Mouse (Mus musculus): ENCODE measurements around the gene Fam124b. TPM values are rescaled to one million over a fixed set of nuclear protein-coding genes. Genes with fewer than 3 reads are reported as not detected.
A peak's percentile ranks its signal among the peaks of the same experiment; 100 is the strongest.

Gene Fam124b
- polyA plus RNA-seq (2015; fragmentation: Nextera tagmentation; extraction: Ambion mirVana): 0.66 and 1.1 TPM in 2 replicates

GRCm38 (mm10) chr1:80218268-80218667 is at the start of gene Fam124b:
Gene Fam124b, minus strand, starts transcription at chr1:80218473.
- H3K9ac ChIP-seq: no peak within 1 kb of the TSS
- H3K27me3 ChIP-seq: no peaks in the 10 kb centered on the region
- no peaks in the 10 kb centered on the region for H3K9me3 ChIP-seq (replicated peaks)
- H3K36me3 ChIP-seq: no peaks in the 10 kb centered on the region
- no peak within 1 kb of the TSS for H3K4me2 ChIP-seq
- no peaks in the 10 kb centered on the region for H3K4me1 ChIP-seq
- ATAC-seq (replicated peaks; ENCODE audit: low FRiP score): peak; percentile 83; the same call in 1 of the 2 replicates
- H3K27ac ChIP-seq: peak within 1 kb of the TSS; percentile 62
- 61% methylated on average over 6 of the region's 6 CpGs for WGBS
- H3K4me3 ChIP-seq (replicated peaks): no peak within 1 kb of the TSS

- no peaks in the 10 kb centered on the region for H3K27me3 ChIP-seq
- peaks cover 5% of the 10 kb centered on the region; the same call in 1 of the 2 replicates for H3K36me3 ChIP-seq
- H3K9me3 ChIP-seq (replicated peaks): no peaks in the 10 kb centered on the region
- no peak overlapping the region for H3K9ac ChIP-seq
- ATAC-seq (replicated peaks; ENCODE audit: low FRiP score): no peak
- 89% methylated on average over 1 of the region's 1 CpGs for WGBS
- H3K4me1 ChIP-seq: no peaks in the 10 kb centered on the region
- no peak overlapping the region for H3K4me3 ChIP-seq (replicated peaks)
- no peak overlapping the region for H3K27ac ChIP-seq
- no peak overlapping the region for H3K4me2 ChIP-seq
Measured at GRCm38 (mm10) chr1:80260443-80260842, 42.2 kb upstream of the Fam124b start.

- ATAC-seq (replicated peaks; ENCODE audit: low FRiP score): peak; percentile 81
Measured at GRCm38 (mm10) chr1:80258632-80259031, 40.4 kb upstream of the Fam124b start.

GRCm38 (mm10) chr1:80253309-80253708 is 35.0 kb upstream of the Fam124b start:
- no peak for ATAC-seq (replicated peaks; ENCODE audit: low FRiP score)
- no peak overlapping the region for H3K9ac ChIP-seq
- H3K4me3 ChIP-seq (replicated peaks): no peak overlapping the region
- H3K4me2 ChIP-seq: no peak overlapping the region
- H3K27me3 ChIP-seq: no peaks in the 10 kb centered on the region
- H3K9me3 ChIP-seq (replicated peaks): no peaks in the 10 kb centered on the region
- H3K4me1 ChIP-seq: no peaks in the 10 kb centered on the region
- no peaks in the 10 kb centered on the region for H3K36me3 ChIP-seq
- H3K27ac ChIP-seq: no peak overlapping the region

More at GRCm38 (mm10) chr1:80258632-80259031, 40.4 kb upstream of the Fam124b start:
- H3K4me3 ChIP-seq (replicated peaks): no peak overlapping the region
- no peaks in the 10 kb centered on the region for H3K4me1 ChIP-seq
- no peaks in the 10 kb centered on the region for H3K36me3 ChIP-seq
- H3K27me3 ChIP-seq: no peaks in the 10 kb centered on the region
- no peak overlapping the region for H3K9ac ChIP-seq
- no peaks in the 10 kb centered on the region for H3K9me3 ChIP-seq (replicated peaks)
- no peak overlapping the region for H3K27ac ChIP-seq
- WGBS: 37% methylated on average over 4 of the region's 4 CpGs
- no peak overlapping the region for H3K4me2 ChIP-seq

- H3K9ac ChIP-seq: no peak overlapping the region
- no peak for ATAC-seq (replicated peaks; ENCODE audit: low FRiP score)
- WGBS: 88% methylated on average over 5 of the region's 5 CpGs
Measured at GRCm38 (mm10) chr1:80250247-80250646, 32.0 kb upstream of the Fam124b start.

GRCm38 (mm10) chr1:80247131-80247530 is 28.9 kb upstream of the Fam124b start:
- no peaks in the 10 kb centered on the region for H3K36me3 ChIP-seq
- H3K9me3 ChIP-seq (replicated peaks): no peaks in the 10 kb centered on the region
- no peaks in the 10 kb centered on the region for H3K4me1 ChIP-seq
- no peaks in the 10 kb centered on the region for H3K27me3 ChIP-seq
- no peak overlapping the region for H3K27ac ChIP-seq
- no peak overlapping the region for H3K9ac ChIP-seq
- ATAC-seq (replicated peaks; ENCODE audit: low FRiP score): no peak
- no peak overlapping the region for H3K4me2 ChIP-seq
- H3K4me3 ChIP-seq (replicated peaks): no peak overlapping the region

More at GRCm38 (mm10) chr1:80250247-80250646, 32.0 kb upstream of the Fam124b start:
- Histone ChIP-seq H3K4me2 (no peak overlapping the region), H3K4me1 (no peaks in the 10 kb centered on the region), H3K36me3 (no peaks in the 10 kb centered on the region), H3K4me3 (replicated peaks) (no peak overlapping the region), H3K27ac (no peak overlapping the region), H3K27me3 (no peaks in the 10 kb centered on the region), H3K9me3 (replicated peaks) (no peaks in the 10 kb centered on the region)

GRCm38 (mm10) chr1:80244123-80244522 is 25.9 kb upstream of the Fam124b start:
- Histone ChIP-seq H3K27ac (no peak overlapping the region), H3K9me3 (replicated peaks) (no peaks in the 10 kb centered on the region), H3K27me3 (no peaks in the 10 kb centered on the region), H3K4me3 (replicated peaks) (no peak overlapping the region), H3K4me2 (no peak overlapping the region), H3K36me3 (no peaks in the 10 kb centered on the region), H3K4me1 (peaks cover 12% of the 10 kb centered on the region), H3K9ac (no peak overlapping the region)
- WGBS: 52% methylated on average over 3 of the region's 3 CpGs
- ATAC-seq (replicated peaks; ENCODE audit: low FRiP score): no peak

- WGBS: 48% methylated on average over 6 of the region's 6 CpGs
- Histone ChIP-seq H3K36me3 (no peaks in the 10 kb centered on the region), H3K9ac (no peak overlapping the region), H3K4me1 (peaks cover 12% of the 10 kb centered on the region), H3K4me3 (replicated peaks) (no peak overlapping the region), H3K9me3 (replicated peaks) (no peaks in the 10 kb centered on the region), H3K4me2 (no peak overlapping the region), H3K27ac (no peak overlapping the region), H3K27me3 (no peaks in the 10 kb centered on the region)
- 0 out of 2 replicates have a peak, but pooled peaks have one; percentile 53 for ATAC-seq (replicated peaks; ENCODE audit: low FRiP score)
Measured at GRCm38 (mm10) chr1:80241579-80241978, 23.3 kb upstream of the Fam124b start.

- H3K4me2 ChIP-seq: peak overlapping the region; percentile 25
- ATAC-seq (replicated peaks; ENCODE audit: low FRiP score): peak; percentile 61
- H3K27me3 ChIP-seq: no peaks in the 10 kb centered on the region
- H3K36me3 ChIP-seq: no peaks in the 10 kb centered on the region
- no peak overlapping the region for H3K9ac ChIP-seq
- H3K4me3 ChIP-seq (replicated peaks): no peak overlapping the region
- H3K4me1 ChIP-seq: peaks cover 12% of the 10 kb centered on the region
- H3K9me3 ChIP-seq (replicated peaks): no peaks in the 10 kb centered on the region
- 23% methylated on average over 12 of the region's 12 CpGs for WGBS
- 0 out of 2 replicates have a peak overlapping the region, but pooled peaks have one; percentile 13 for H3K27ac ChIP-seq
Measured at GRCm38 (mm10) chr1:80240017-80240660, 21.9 kb upstream of the Fam124b start.

GRCm38 (mm10) chr1:80239481-80239880 is 21.2 kb upstream of the Fam124b start:
- H3K36me3 ChIP-seq: no peaks in the 10 kb centered on the region
- no peaks in the 10 kb centered on the region for H3K9me3 ChIP-seq (replicated peaks)
- H3K4me1 ChIP-seq: peaks cover 12% of the 10 kb centered on the region
- H3K27me3 ChIP-seq: no peaks in the 10 kb centered on the region
- H3K4me3 ChIP-seq (replicated peaks): no peak overlapping the region
- 0 out of 2 replicates have a peak overlapping the region, but pooled peaks have one; percentile 13 for H3K27ac ChIP-seq
- 80% methylated on average over 11 of the region's 11 CpGs for WGBS
- H3K9ac ChIP-seq: no peak overlapping the region
- ATAC-seq (replicated peaks; ENCODE audit: low FRiP score): peak; percentile 31; the same call in 1 of the 2 replicates
- H3K4me2 ChIP-seq: peak overlapping the region; percentile 25; the same call in 1 of the 2 replicates

GRCm38 (mm10) chr1:80236951-80237702 is 18.9 kb upstream of the Fam124b start:
- no peak for ATAC-seq (replicated peaks; ENCODE audit: low FRiP score)
- Histone ChIP-seq H3K36me3 (no peaks in the 10 kb centered on the region), H3K27ac (no peak overlapping the region), H3K4me3 (replicated peaks) (no peak overlapping the region), H3K4me1 (peaks cover 12% of the 10 kb centered on the region), H3K27me3 (no peaks in the 10 kb centered on the region), H3K9me3 (replicated peaks) (no peaks in the 10 kb centered on the region), H3K9ac (no peak overlapping the region), H3K4me2 (no peak overlapping the region)
- 71% methylated on average over 11 of the region's 11 CpGs for WGBS

- ATAC-seq (replicated peaks; ENCODE audit: low FRiP score): no peak
- Histone ChIP-seq H3K36me3 (no peaks in the 10 kb centered on the region), H3K27ac (no peak overlapping the region), H3K9ac (no peak overlapping the region), H3K4me1 (peaks cover 12% of the 10 kb centered on the region), H3K9me3 (replicated peaks) (no peaks in the 10 kb centered on the region), H3K4me3 (replicated peaks) (no peak overlapping the region), H3K4me2 (no peak overlapping the region), H3K27me3 (no peaks in the 10 kb centered on the region)
- WGBS: 29% methylated on average over 1 of the region's 1 CpGs
Measured at GRCm38 (mm10) chr1:80236126-80236525, 17.9 kb upstream of the Fam124b start.
